Mouse (Mus musculus) E14TG2a.4 (cell line): ENCODE measurements around the gene Hoxb4.

ENCODE experiments used
- CTCF ChIP-seq: conservative IDR thresholded peaks from 2 replicates; pipeline ENCODE4 v1.5.1; 2014; ENCODE audit warnings: low read length
- NANOG ChIP-seq: IDR thresholded peaks from 2 replicates; pipeline ENCODE4 v1.6.1; 2014; ENCODE audit warnings: borderline replicate concordance, low read length, mixed read lengths
- POU5F1 ChIP-seq: IDR thresholded peaks from 2 replicates; pipeline ENCODE4 v1.6.1; 2014; ENCODE audit warnings: low read length, borderline replicate concordance

DNA sequence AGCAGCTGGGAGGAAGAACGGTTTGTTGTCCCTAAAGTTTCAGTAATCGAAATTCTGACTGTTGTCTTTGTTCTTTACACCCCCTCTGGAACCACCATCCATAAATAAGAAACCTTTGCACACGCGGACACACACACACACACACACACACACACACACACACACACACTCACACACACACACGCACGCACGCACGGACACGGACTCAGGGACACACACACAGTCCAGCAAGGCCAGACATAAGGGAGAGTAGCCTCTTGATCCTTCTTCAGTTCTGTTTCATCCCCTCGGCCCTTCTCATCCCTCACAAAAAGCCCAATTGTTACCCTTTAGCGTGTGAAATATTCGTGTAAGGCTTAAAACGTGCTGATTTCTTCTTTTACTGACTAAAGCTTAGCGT, 39.7 kb upstream of the Hoxb4 start:
- TF ChIP-seq CTCF (no peak), NANOG (no peak), POU5F1 (no peak)
